Mouse (Mus musculus) hindbrain, embryonic 14.5 days (tissue): Measurements from ENCODE around the gene Sh3pxd2b. TPM values are rescaled to one million over a fixed set of nuclear protein-coding genes. Genes with fewer than 3 reads are reported as not detected.
A peak's percentile ranks its signal among the peaks of the same experiment; 100 is the strongest.

Experiments used
- ATAC-seq: fragments of 200-750 bp; cut with Nextera tagmentation; 2 replicates; pipeline ENCODE4 v1.8.0; 2017; ENCODE audit warnings: moderate number of reproducible peaks, mild to moderate bottlenecking, moderate TSS enrichment, moderate library complexity; ENCODE audit not compliant: low FRiP score
- DNase-seq: peaks from one replicate; pipeline ENCODE4 v3.0.0-alpha.2; 2015; ENCODE audit warnings: low spot score
- H3K27ac ChIP-seq: fragments of 300-500 bp; sonication (generic); 2 replicates; pipeline ENCODE4 v1.5.1; 2014; ENCODE audit warnings: mild to moderate bottlenecking, moderate library complexity
- H3K27me3 ChIP-seq: fragments of 300-500 bp; sonication (generic); 2 replicates; pipeline ENCODE4 v1.6.1; 2014; ENCODE audit warnings: mild to moderate bottlenecking, low read length, mixed read lengths; ENCODE audit not compliant: control insufficient read depth, insufficient read depth
- H3K36me3 ChIP-seq: fragments of 300-500 bp; sonication (generic); replicated peaks from 2 replicates; pipeline ENCODE4 v1.6.1; 2014; ENCODE audit not compliant: control insufficient read depth, insufficient read depth
- H3K4me1 ChIP-seq: fragments of 300-500 bp; sonication (generic); replicated peaks from 2 replicates; pipeline ENCODE4 v1.6.1; 2014; ENCODE audit warnings: antibody characterized with exemption, low read length, mixed read lengths; ENCODE audit not compliant: control insufficient read depth, insufficient read depth
- H3K4me2 ChIP-seq: fragments of 300-500 bp; sonication (generic); replicated peaks from 2 replicates; pipeline ENCODE4 v1.6.1; 2014; ENCODE audit warnings: mild to moderate bottlenecking, moderate library complexity
- H3K4me3 ChIP-seq: fragments of 300-500 bp; sonication (generic); replicated peaks from 2 replicates; pipeline ENCODE4 v1.5.1; 2014; ENCODE audit warnings: mild to moderate bottlenecking, low read length
- H3K9ac ChIP-seq: fragments of 300-500 bp; sonication (generic); 2 replicates; pipeline ENCODE4 v1.6.1; 2014
- H3K9me3 ChIP-seq: fragments of 300-500 bp; sonication (generic); 2 replicates; pipeline ENCODE4 v1.6.1; 2016; ENCODE audit warnings: low read length; ENCODE audit not compliant: control insufficient read depth
- WGBS: fragments of 180-500 bp; shearing (Covaris S2); extraction: QIAGEN DNeasy Blood & Tissue Kit; methylation state at CpG from one replicate; pipeline ENCODE4 v1.1.7; 2014; 5-methylcytosine and 5-hydroxymethylcytosine counted together
- polyA plus RNA-seq: library from polyadenylated mRNA; unstranded; fragments of >200 nt; fragmentation: Nextera tagmentation; extraction: Ambion mirVana; gene quantifications from 2 replicates; pipeline ENCODE4 v1.2.1, GENCODE M21; 2014

The Sh3pxd2b gene
- polyA plus RNA-seq, 1 experiment from 2014 or later = 23.4 TPM

GRCm38 (mm10) chr11:32307006-32307405, 40.6 kb upstream of the Sh3pxd2b start:
- Histone ChIP-seq H3K9me3 (no peaks in the 10 kb centered on the region), H3K4me1 (no peaks in the 10 kb centered on the region), H3K27ac (no peak overlapping the region), H3K9ac (no peak overlapping the region), H3K4me3 (no peak overlapping the region), H3K4me2 (no peak overlapping the region), H3K36me3 (no peaks in the 10 kb centered on the region), H3K27me3 (no peaks in the 10 kb centered on the region)
- DNase-seq (no peak), ATAC-seq (no peak)
- 79% methylated on average over 1 of the region's 1 CpGs for WGBS

GRCm38 (mm10) chr11:32309446-32309845, 38.2 kb upstream of the Sh3pxd2b start:
- H3K9ac ChIP-seq = no peak overlapping the region
- ATAC-seq = no peak
- H3K27ac ChIP-seq = no peak overlapping the region
- WGBS = 31% methylated on average over 4 of the region's 4 CpGs
- no peaks in the 10 kb centered on the region for H3K4me1 ChIP-seq
- no peaks in the 10 kb centered on the region for H3K36me3 ChIP-seq
- no peak overlapping the region for H3K4me2 ChIP-seq
- no peaks in the 10 kb centered on the region for H3K9me3 ChIP-seq
- no peak overlapping the region for H3K4me3 ChIP-seq
- H3K27me3 ChIP-seq = no peaks in the 10 kb centered on the region
- DNase-seq = no peak

- Histone ChIP-seq H3K9ac (no peak overlapping the region), H3K4me1 (no peaks in the 10 kb centered on the region), H3K9me3 (no peaks in the 10 kb centered on the region), H3K27me3 (no peaks in the 10 kb centered on the region), H3K36me3 (no peaks in the 10 kb centered on the region), H3K4me2 (no peak overlapping the region), H3K4me3 (no peak overlapping the region), H3K27ac (no peak overlapping the region)
- 82% methylated on average over 3 of the region's 3 CpGs for WGBS
- ATAC-seq (no peak), DNase-seq (no peak)
Observed at GRCm38 (mm10) chr11:32309928-32310327, 37.7 kb upstream of the Sh3pxd2b start.

- DNase-seq (no peak), ATAC-seq (no peak)
- H3K9me3 ChIP-seq = no peaks in the 10 kb centered on the region
- H3K4me2 ChIP-seq = no peak overlapping the region
- no peak overlapping the region for H3K9ac ChIP-seq
- H3K27ac ChIP-seq = no peak overlapping the region
- 87% methylated on average over 3 of the region's 3 CpGs for WGBS
- H3K27me3 ChIP-seq = no peaks in the 10 kb centered on the region
- H3K4me1 ChIP-seq = no peaks in the 10 kb centered on the region
- H3K4me3 ChIP-seq = no peak overlapping the region
- no peaks in the 10 kb centered on the region for H3K36me3 ChIP-seq
Observed at GRCm38 (mm10) chr11:32316009-32316408, 31.6 kb upstream of the Sh3pxd2b start.

GRCm38 (mm10) chr11:32320507-32321195, 27.0 kb upstream of the Sh3pxd2b start:
- no peak for ATAC-seq
- H3K27ac ChIP-seq = no peak overlapping the region
- no peaks in the 10 kb centered on the region for H3K27me3 ChIP-seq
- H3K9me3 ChIP-seq = no peaks in the 10 kb centered on the region
- no peaks in the 10 kb centered on the region for H3K36me3 ChIP-seq
- H3K4me3 ChIP-seq = no peak overlapping the region
- H3K4me1 ChIP-seq = no peaks in the 10 kb centered on the region
- no peak overlapping the region for H3K4me2 ChIP-seq
- 66% methylated on average over 11 of the region's 11 CpGs for WGBS
- no peak overlapping the region for H3K9ac ChIP-seq
- DNase-seq = no peak

GRCm38 (mm10) chr11:32321196-32321565, 26.4 kb upstream of the Sh3pxd2b start:
- Histone ChIP-seq H3K4me3 (no peak overlapping the region), H3K9me3 (no peaks in the 10 kb centered on the region), H3K27me3 (no peaks in the 10 kb centered on the region), H3K4me1 (no peaks in the 10 kb centered on the region), H3K4me2 (no peak overlapping the region), H3K9ac (no peak overlapping the region), H3K27ac (no peak overlapping the region), H3K36me3 (no peaks in the 10 kb centered on the region)
- ATAC-seq = no peak
- peak; percentile 40 for DNase-seq
- 40% methylated on average over 8 of the region's 8 CpGs for WGBS

- Histone ChIP-seq H3K4me2 (peak overlapping the region; percentile 27; the same call in 1 of the 2 replicates), H3K27ac (no peak overlapping the region), H3K9me3 (no peaks in the 10 kb centered on the region), H3K4me3 (no peak overlapping the region), H3K9ac (no peak overlapping the region), H3K36me3 (no peaks in the 10 kb centered on the region), H3K4me1 (no peaks in the 10 kb centered on the region), H3K27me3 (no peaks in the 10 kb centered on the region)
- DNase-seq = peak; percentile 92
- ATAC-seq = peak; percentile 92
- 13% methylated on average over 15 of the region's 15 CpGs for WGBS
Observed at GRCm38 (mm10) chr11:32324609-32325008, 23.0 kb upstream of the Sh3pxd2b start.

- no peak for ATAC-seq
- Histone ChIP-seq H3K4me2 (no peak overlapping the region), H3K9ac (no peak overlapping the region), H3K4me3 (no peak overlapping the region), H3K9me3 (no peaks in the 10 kb centered on the region), H3K4me1 (no peaks in the 10 kb centered on the region; the same call in 1 of the 2 replicates), H3K27ac (peak overlapping the region; percentile 1; the same call in 1 of the 2 replicates), H3K36me3 (no peaks in the 10 kb centered on the region), H3K27me3 (no peaks in the 10 kb centered on the region)
- 39% methylated on average over 6 of the region's 6 CpGs for WGBS
- DNase-seq = peak; percentile 52
Observed at GRCm38 (mm10) chr11:32331075-32331474, 16.5 kb upstream of the Sh3pxd2b start.

GRCm38 (mm10) chr11:32331861-32332260, 15.8 kb upstream of the Sh3pxd2b start:
- Histone ChIP-seq H3K9me3 (peaks cover 2% of the 10 kb centered on the region; the same call in 1 of the 2 replicates), H3K4me1 (no peaks in the 10 kb centered on the region; the same call in 1 of the 2 replicates), H3K4me2 (no peak overlapping the region), H3K4me3 (no peak overlapping the region), H3K27ac (no peak overlapping the region), H3K27me3 (no peaks in the 10 kb centered on the region), H3K9ac (no peak overlapping the region), H3K36me3 (no peaks in the 10 kb centered on the region)
- ATAC-seq (no peak), DNase-seq (no peak)
- WGBS = 72% methylated on average over 5 of the region's 5 CpGs
